Mouse (Mus musculus) pancreas, adult 10 weeks (tissue): ENCODE results near the gene Chrdl1. TPM values are rescaled to one million over a fixed set of nuclear protein-coding genes. Genes with fewer than 3 reads are reported as not detected.

ENCODE experiments used
- polyA plus RNA-seq: library from polyadenylated mRNA; stranded (reverse); fragments of 350-450 nt; fragmentation: Illumina TruSeq; extraction: RNeasy Lipid Tissue Mini Kit (QIAGEN cat#74804); gene quantifications from one replicate; pipeline ENCODE4 v1.2.3, GENCODE M21; 2015; ENCODE audit warnings: low read depth, low replicate concordance; ENCODE audit not compliant: insufficient read depth

The Chrdl1 gene
- 3.1 TPM for polyA plus RNA-seq

DNA sequence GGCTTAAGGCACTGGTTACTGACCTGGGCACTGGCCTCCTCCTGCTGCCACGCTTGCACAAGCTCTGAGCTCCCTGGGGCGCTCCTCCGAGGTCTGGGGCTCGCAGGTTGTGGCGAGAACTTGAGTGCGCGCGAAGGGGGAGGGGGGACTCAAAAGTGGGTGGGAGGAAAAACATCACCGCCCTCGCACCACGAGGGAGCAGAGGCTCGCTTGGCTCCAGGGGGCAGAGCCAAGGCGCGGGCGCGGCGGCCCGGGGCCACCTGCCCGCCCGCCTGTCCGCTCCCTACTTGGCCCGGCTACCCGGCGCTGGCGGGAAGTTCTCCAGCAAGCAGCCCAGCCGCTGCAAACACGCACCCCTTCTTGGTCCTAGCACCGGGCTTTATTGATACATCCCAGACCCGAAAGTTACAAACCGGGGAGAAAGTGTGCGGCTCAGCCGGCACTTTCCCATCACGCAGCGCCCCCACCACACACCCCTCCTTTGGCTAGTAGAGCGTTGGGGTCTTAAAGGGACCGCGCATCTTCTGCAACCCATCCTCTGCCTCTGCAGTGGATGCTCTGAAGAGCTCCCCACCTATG is at the start of gene Chrdl1:
Gene Chrdl1, minus strand, starts transcription at position 472 of the 579 bp plus-strand sequence.

Other genes with a start within 250 kb of the Chrdl1 start
- 0.63 TPM for gene Pak3, start 124.3 kb upstream of the Chrdl1 start, polyA plus RNA-seq